Mouse (Mus musculus): ENCODE results near the gene Dnajc5. TPM values are rescaled to one million over a fixed set of nuclear protein-coding genes. Genes with fewer than 3 reads are reported as not detected.

The Dnajc5 gene
- polyA plus RNA-seq, 1 experiment: 218 TPM

- H3K27me3 ChIP-seq (ENCODE audit: control insufficient read depth, insufficient read depth, low read length): no peaks in the 10 kb centered on the region
Observed at GRCm38 (mm10) chr2:181594946-181595696, 74.8 kb downstream of the Dnajc5 start.

GRCm38 (mm10) chr2:181596221-181596960, 76.1 kb downstream of the Dnajc5 start:
- 73% methylated on average over 6 of the region's 6 CpGs for WGBS
- peak in 1 of 2 experiments; percentile 25 for DNase-seq
- TF ChIP-seq POLR2A (IDR thresholded peaks at IDR 0.05; ENCODE audit: borderline replicate concordance, insufficient read depth, low read length): no peak
- TF ChIP-seq CTCF (IDR thresholded peaks at IDR 0.05; ENCODE audit: borderline replicate concordance, insufficient read depth, low read depth, low read length): no peak
- Histone ChIP-seq H3K4me3 (replicated peaks; ENCODE audit: insufficient read depth, low read depth, low read length) (no peak overlapping the region), H3K4me1 (ENCODE audit: control insufficient read depth, insufficient read depth, low read length) (peaks cover 17% of the 10 kb centered on the region), H3K27me3 (ENCODE audit: control insufficient read depth, insufficient read depth, low read length) (no peaks in the 10 kb centered on the region), H3K27ac (ENCODE audit: insufficient read depth, low read length) (no peak overlapping the region)

More at GRCm38 (mm10) chr2:181594946-181595696, 74.8 kb downstream of the Dnajc5 start:
- H3K27ac ChIP-seq (ENCODE audit: insufficient read depth, low read length): no peak overlapping the region
- peak; percentile 65 to 78 for DNase-seq
- TF ChIP-seq CTCF (IDR thresholded peaks at IDR 0.05; ENCODE audit: borderline replicate concordance, insufficient read depth, low read depth, low read length) (peak; percentile 81), POLR2A (IDR thresholded peaks at IDR 0.05; ENCODE audit: borderline replicate concordance, insufficient read depth, low read length) (no peak)
- WGBS: 22% methylated on average over 4 of the region's 4 CpGs
- no peak overlapping the region for H3K4me3 ChIP-seq (replicated peaks; ENCODE audit: insufficient read depth, low read depth, low read length)
- H3K4me1 ChIP-seq (ENCODE audit: control insufficient read depth, insufficient read depth, low read length): peaks cover 16% of the 10 kb centered on the region

- Histone ChIP-seq H3K27me3 (ENCODE audit: control insufficient read depth, insufficient read depth, low read length) (no peaks in the 10 kb centered on the region), H3K27ac (ENCODE audit: insufficient read depth, low read length) (no peak overlapping the region), H3K4me3 (replicated peaks; ENCODE audit: insufficient read depth, low read depth, low read length) (no peak overlapping the region), H3K4me1 (ENCODE audit: control insufficient read depth, insufficient read depth, low read length) (peaks cover 13% of the 10 kb centered on the region)
- no peak for TF ChIP-seq CTCF (IDR thresholded peaks at IDR 0.05; ENCODE audit: borderline replicate concordance, insufficient read depth, low read depth, low read length)
- no peak for TF ChIP-seq POLR2A (IDR thresholded peaks at IDR 0.05; ENCODE audit: borderline replicate concordance, insufficient read depth, low read length)
- 54% methylated on average over 7 of the region's 7 CpGs for WGBS
- peak; percentile 35 to 39 for DNase-seq
Observed at GRCm38 (mm10) chr2:181597378-181598061, 77.2 kb downstream of the Dnajc5 start.

- DNase-seq: peak; percentile 84 to 85
- H3K27me3 ChIP-seq (ENCODE audit: control insufficient read depth, insufficient read depth, low read length): no peaks in the 10 kb centered on the region
- peaks cover 13% of the 10 kb centered on the region for H3K4me1 ChIP-seq (ENCODE audit: control insufficient read depth, insufficient read depth, low read length)
- peak within 1 kb of the TSS; percentile 54 for H3K4me3 ChIP-seq (replicated peaks; ENCODE audit: insufficient read depth, low read depth, low read length)
- peak within 1 kb of the TSS; percentile 91 for H3K27ac ChIP-seq (ENCODE audit: insufficient read depth, low read length)
- TF ChIP-seq POLR2A (IDR thresholded peaks at IDR 0.05; ENCODE audit: borderline replicate concordance, insufficient read depth, low read length) (peak; percentile 78), CTCF (IDR thresholded peaks at IDR 0.05; ENCODE audit: borderline replicate concordance, insufficient read depth, low read depth, low read length) (0 out of 2 replicates have a peak, but pooled peaks have one; percentile 1)
- WGBS: under 1% methylated on average over 71 of the region's 71 CpGs
Observed at GRCm38 (mm10) chr2:181598454-181599351, 78.4 kb downstream of the Dnajc5 start, which contains the start of gene Samd10. Samd10 (minus strand) TSS chr2:181599212.

- TF ChIP-seq CTCF (IDR thresholded peaks at IDR 0.05; ENCODE audit: borderline replicate concordance, insufficient read depth, low read depth, low read length): no peak
- no peak for TF ChIP-seq POLR2A (IDR thresholded peaks at IDR 0.05; ENCODE audit: borderline replicate concordance, insufficient read depth, low read length)
- 60% methylated on average over 6 of the region's 6 CpGs for WGBS
- Histone ChIP-seq H3K27ac (ENCODE audit: insufficient read depth, low read length) (peak overlapping the region; percentile 91; the same call in 1 of the 2 replicates), H3K27me3 (ENCODE audit: control insufficient read depth, insufficient read depth, low read length) (no peaks in the 10 kb centered on the region), H3K4me3 (replicated peaks; ENCODE audit: insufficient read depth, low read depth, low read length) (peak overlapping the region; percentile 90), H3K4me1 (ENCODE audit: control insufficient read depth, insufficient read depth, low read length) (peaks cover 13% of the 10 kb centered on the region)
- DNase-seq: no peak
Observed at GRCm38 (mm10) chr2:181600226-181600758, 80.0 kb downstream of the Dnajc5 start.

GRCm38 (mm10) chr2:181600828-181601750, 80.8 kb downstream of the Dnajc5 start:
- H3K27ac ChIP-seq (ENCODE audit: insufficient read depth, low read length): peak overlapping the region; percentile 91
- TF ChIP-seq CTCF (IDR thresholded peaks at IDR 0.05; ENCODE audit: borderline replicate concordance, insufficient read depth, low read depth, low read length) (no peak), POLR2A (IDR thresholded peaks at IDR 0.05; ENCODE audit: borderline replicate concordance, insufficient read depth, low read length) (peak; percentile 84)
- peak; percentile 97 to 98 for DNase-seq
- WGBS: under 1% methylated on average over 57 of the region's 57 CpGs
- H3K27me3 ChIP-seq (ENCODE audit: control insufficient read depth, insufficient read depth, low read length): no peaks in the 10 kb centered on the region
- H3K4me3 ChIP-seq (replicated peaks; ENCODE audit: insufficient read depth, low read depth, low read length): peak overlapping the region; percentile 90
- peaks cover 13% of the 10 kb centered on the region for H3K4me1 ChIP-seq (ENCODE audit: control insufficient read depth, insufficient read depth, low read length)

All from cerebellum, adult 2 months (tissue).